Mouse (Mus musculus): ENCODE data around the gene Klk6. TPM values are rescaled to one million over a fixed set of nuclear protein-coding genes. Genes with fewer than 3 reads are reported as not detected.

The Klk6 gene
- total RNA-seq (2014; rRNA removed) (not detected in 2 replicates), polyA plus RNA-seq (2012; rRNA removed) (not detected in 2 replicates)

- H3K27ac ChIP-seq (replicated peaks; ENCODE audit: insufficient read depth, low read depth, low read length), result no peak within 1 kb of the TSS
- H3K9ac ChIP-seq (ENCODE audit: low read depth, low read length), result no peak within 1 kb of the TSS
- H3K4me1 ChIP-seq (ENCODE audit: control insufficient read depth, insufficient read depth, low read length), result no peaks in the 10 kb centered on the region
- no peaks in the 10 kb centered on the region for H3K27me3 ChIP-seq (ENCODE audit: control insufficient read depth, insufficient read depth, low read length)
- TF ChIP-seq CTCF (IDR thresholded peaks at IDR 0.05; ENCODE audit: low read depth, low read length), result no peak
- TF ChIP-seq POLR2A (IDR thresholded peaks at IDR 0.05; ENCODE audit: extremely low read depth, insufficient read depth, low read length), result no peak
- no peaks in the 10 kb centered on the region for H3K36me3 ChIP-seq (ENCODE audit: control insufficient read depth, insufficient read depth, low read length)
- 77% methylated on average over 10 of the region's 10 CpGs for WGBS
- no peak for DNase-seq (ENCODE audit: extremely low read depth, low read depth, low spot score)
- H3K4me3 ChIP-seq (ENCODE audit: insufficient read depth, low read depth, low read length), result no peak within 1 kb of the TSS
- H3K79me2 ChIP-seq (ENCODE audit: control insufficient read depth, insufficient read depth, low read length), result no peaks in the 10 kb centered on the region
Measured at GRCm38 (mm10) chr7:43824199-43824598, at the start of gene Klk6. Gene Klk6, plus strand, starts transcription at chr7:43824499.

- Histone ChIP-seq H3K4me1 (ENCODE audit: control insufficient read depth, insufficient read depth, low read length) (no peaks in the 10 kb centered on the region), H3K27me3 (ENCODE audit: control insufficient read depth, insufficient read depth, low read length) (no peaks in the 10 kb centered on the region), H3K9ac (ENCODE audit: low read depth, low read length) (no peak overlapping the region), H3K36me3 (ENCODE audit: control insufficient read depth, insufficient read depth, low read length) (no peaks in the 10 kb centered on the region), H3K79me2 (ENCODE audit: control insufficient read depth, insufficient read depth, low read length) (no peaks in the 10 kb centered on the region), H3K4me3 (ENCODE audit: insufficient read depth, low read depth, low read length) (no peak overlapping the region), H3K27ac (replicated peaks; ENCODE audit: insufficient read depth, low read depth, low read length) (no peak overlapping the region)
- WGBS, result 81% methylated on average over 6 of the region's 6 CpGs
- TF ChIP-seq CTCF (IDR thresholded peaks at IDR 0.05; ENCODE audit: low read depth, low read length) (no peak), POLR2A (IDR thresholded peaks at IDR 0.05; ENCODE audit: extremely low read depth, insufficient read depth, low read length) (no peak)
- no peak for DNase-seq (ENCODE audit: extremely low read depth, low read depth, low spot score)
Measured at GRCm38 (mm10) chr7:43774802-43775201, 49.5 kb upstream of the Klk6 start.

- TF ChIP-seq POLR2A (IDR thresholded peaks at IDR 0.05; ENCODE audit: extremely low read depth, insufficient read depth, low read length) (no peak), CTCF (IDR thresholded peaks at IDR 0.05; ENCODE audit: low read depth, low read length) (no peak)
- 65% methylated on average over 7 of the region's 7 CpGs for WGBS
- Histone ChIP-seq H3K36me3 (ENCODE audit: control insufficient read depth, insufficient read depth, low read length) (no peaks in the 10 kb centered on the region), H3K4me1 (ENCODE audit: control insufficient read depth, insufficient read depth, low read length) (no peaks in the 10 kb centered on the region), H3K4me3 (ENCODE audit: insufficient read depth, low read depth, low read length) (no peak overlapping the region), H3K27me3 (ENCODE audit: control insufficient read depth, insufficient read depth, low read length) (no peaks in the 10 kb centered on the region), H3K27ac (replicated peaks; ENCODE audit: insufficient read depth, low read depth, low read length) (no peak overlapping the region), H3K9ac (ENCODE audit: low read depth, low read length) (no peak overlapping the region), H3K79me2 (ENCODE audit: control insufficient read depth, insufficient read depth, low read length) (no peaks in the 10 kb centered on the region)
- no peak for DNase-seq (ENCODE audit: extremely low read depth, low read depth, low spot score)
Measured at GRCm38 (mm10) chr7:43775311-43776057, 48.8 kb upstream of the Klk6 start.

GRCm38 (mm10) chr7:43776506-43776905 is 47.8 kb upstream of the Klk6 start:
- Histone ChIP-seq H3K27me3 (ENCODE audit: control insufficient read depth, insufficient read depth, low read length) (no peaks in the 10 kb centered on the region), H3K9ac (ENCODE audit: low read depth, low read length) (no peak overlapping the region), H3K36me3 (ENCODE audit: control insufficient read depth, insufficient read depth, low read length) (no peaks in the 10 kb centered on the region), H3K79me2 (ENCODE audit: control insufficient read depth, insufficient read depth, low read length) (no peaks in the 10 kb centered on the region), H3K27ac (replicated peaks; ENCODE audit: insufficient read depth, low read depth, low read length) (no peak overlapping the region), H3K4me1 (ENCODE audit: control insufficient read depth, insufficient read depth, low read length) (no peaks in the 10 kb centered on the region), H3K4me3 (ENCODE audit: insufficient read depth, low read depth, low read length) (no peak overlapping the region)
- no peak for DNase-seq (ENCODE audit: extremely low read depth, low read depth, low spot score)
- WGBS, result 82% methylated on average over 5 of the region's 5 CpGs
- no peak for TF ChIP-seq CTCF (IDR thresholded peaks at IDR 0.05; ENCODE audit: low read depth, low read length)
- no peak for TF ChIP-seq POLR2A (IDR thresholded peaks at IDR 0.05; ENCODE audit: extremely low read depth, insufficient read depth, low read length)

- Histone ChIP-seq H3K36me3 (ENCODE audit: control insufficient read depth, insufficient read depth, low read length) (no peaks in the 10 kb centered on the region), H3K4me3 (ENCODE audit: insufficient read depth, low read depth, low read length) (no peak overlapping the region), H3K4me1 (ENCODE audit: control insufficient read depth, insufficient read depth, low read length) (no peaks in the 10 kb centered on the region), H3K27ac (replicated peaks; ENCODE audit: insufficient read depth, low read depth, low read length) (no peak overlapping the region), H3K79me2 (ENCODE audit: control insufficient read depth, insufficient read depth, low read length) (no peaks in the 10 kb centered on the region), H3K9ac (ENCODE audit: low read depth, low read length) (no peak overlapping the region), H3K27me3 (ENCODE audit: control insufficient read depth, insufficient read depth, low read length) (no peaks in the 10 kb centered on the region)
- no peak for DNase-seq (ENCODE audit: extremely low read depth, low read depth, low spot score)
- 84% methylated on average over 12 of the region's 12 CpGs for WGBS
- TF ChIP-seq POLR2A (IDR thresholded peaks at IDR 0.05; ENCODE audit: extremely low read depth, insufficient read depth, low read length), result no peak
- no peak for TF ChIP-seq CTCF (IDR thresholded peaks at IDR 0.05; ENCODE audit: low read depth, low read length)
Measured at GRCm38 (mm10) chr7:43777423-43777822, 46.9 kb upstream of the Klk6 start.
